Mouse (Mus musculus): ENCODE measurements around the gene Ermard.

DNA sequence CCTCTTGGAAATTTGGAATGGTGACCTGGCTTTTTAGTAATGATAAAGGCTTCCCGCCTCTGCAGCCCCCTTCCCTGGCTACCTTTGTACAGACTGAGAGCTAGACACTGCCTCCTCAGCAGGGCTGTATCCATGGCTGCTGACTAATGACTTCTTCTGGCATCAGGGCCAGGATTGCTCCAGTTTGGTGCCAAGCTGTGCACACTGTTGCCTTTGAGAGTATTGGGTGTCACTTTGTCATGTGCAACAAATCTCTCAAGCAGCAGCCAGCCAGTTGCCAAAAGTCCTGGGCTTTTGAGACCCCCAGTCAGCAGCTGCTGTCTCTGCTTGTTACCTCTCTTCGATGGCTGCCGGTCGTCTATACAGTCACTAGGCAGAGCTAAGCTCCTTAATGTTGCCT, 60.3 kb downstream of the Ermard start:
- TF ChIP-seq POLR2A (IDR thresholded peaks at IDR 0.05; ENCODE audit: extremely low read depth, insufficient read depth, low read length) = no peak
- no peak for TF ChIP-seq CTCF (IDR thresholded peaks at IDR 0.05; ENCODE audit: low read depth, low read length)
